Mouse (Mus musculus): ENCODE data around the gene Rbpms2. TPM values are rescaled to one million over a fixed set of nuclear protein-coding genes. Genes with fewer than 3 reads are reported as not detected.

Rbpms2 gene
- polyA plus RNA-seq, 2 experiments, result 10.3 to 19.3 TPM

GRCm38 (mm10) chr9:65586406-65587269 lies 42.8 kb upstream of the Rbpms2 start, which contains the start of gene Pif1:
Pif1 (plus strand) TSS chr9:65587160.
- WGBS, result 7% methylated on average over 28 of the region's 28 CpGs
- ATAC-seq (ENCODE audit: low FRiP score, low read depth), result peak; percentile 90

GRCm38 (mm10) chr9:65587270-65587572 lies 42.2 kb upstream of the Rbpms2 start:
- Histone ChIP-seq H3K4me1 (ENCODE audit: control insufficient read depth, insufficient read depth, low read length) (peaks cover 26% of the 10 kb centered on the region), H3K9me3 (ENCODE audit: control insufficient read depth, low read length) (no peaks in the 10 kb centered on the region), H3K4me3 (replicated peaks; ENCODE audit: low read length) (peak overlapping the region; percentile 56), H3K4me2 (replicated peaks; ENCODE audit: low read depth, low read length, severe bottlenecking) (peak overlapping the region; percentile 99), H3K9ac (ENCODE audit: low read depth, low read length, severe bottlenecking) (peak overlapping the region; percentile 69), H3K27me3 (ENCODE audit: control insufficient read depth, insufficient read depth, low read length) (no peaks in the 10 kb centered on the region), H3K36me3 (ENCODE audit: control insufficient read depth, insufficient read depth, low read length) (peaks cover 8% of the 10 kb centered on the region), H3K27ac (replicated peaks; ENCODE audit: low read depth, low read length) (no peak overlapping the region)
- DNase-seq (ENCODE audit: low spot score) (no peak), ATAC-seq (ENCODE audit: low FRiP score, low read depth) (no peak)
- no peak for TF ChIP-seq POLR2A (IDR thresholded peaks at IDR 0.05; ENCODE audit: borderline replicate concordance, extremely low read depth, insufficient read depth, insufficient read length)
- WGBS, result 0% methylated on average over 6 of the region's 6 CpGs

More at GRCm38 (mm10) chr9:65586406-65587269, 42.8 kb upstream of the Rbpms2 start, which contains the start of gene Pif1:
- Histone ChIP-seq H3K4me3 (replicated peaks; ENCODE audit: low read length) (peak within 1 kb of the TSS; percentile 56), H3K9me3 (ENCODE audit: control insufficient read depth, low read length) (no peaks in the 10 kb centered on the region), H3K36me3 (ENCODE audit: control insufficient read depth, insufficient read depth, low read length) (peaks cover 7% of the 10 kb centered on the region), H3K4me1 (ENCODE audit: control insufficient read depth, insufficient read depth, low read length) (peaks cover 26% of the 10 kb centered on the region), H3K27me3 (ENCODE audit: control insufficient read depth, insufficient read depth, low read length) (no peaks in the 10 kb centered on the region), H3K9ac (ENCODE audit: low read depth, low read length, severe bottlenecking) (peak within 1 kb of the TSS; percentile 69), H3K27ac (replicated peaks; ENCODE audit: low read depth, low read length) (no peak within 1 kb of the TSS), H3K4me2 (replicated peaks; ENCODE audit: low read depth, low read length, severe bottlenecking) (peak within 1 kb of the TSS; percentile 99)
- no peak for TF ChIP-seq POLR2A (IDR thresholded peaks at IDR 0.05; ENCODE audit: borderline replicate concordance, extremely low read depth, insufficient read depth, insufficient read length)
- DNase-seq (ENCODE audit: low spot score), result peak; percentile 95

- Histone ChIP-seq H3K9me3 (ENCODE audit: control insufficient read depth, low read length) (no peaks in the 10 kb centered on the region), H3K4me2 (replicated peaks; ENCODE audit: low read depth, low read length, severe bottlenecking) (peak overlapping the region; percentile 99), H3K27ac (replicated peaks; ENCODE audit: low read depth, low read length) (no peak overlapping the region), H3K4me3 (replicated peaks; ENCODE audit: low read length) (peak overlapping the region; percentile 56), H3K27me3 (ENCODE audit: control insufficient read depth, insufficient read depth, low read length) (no peaks in the 10 kb centered on the region), H3K36me3 (ENCODE audit: control insufficient read depth, insufficient read depth, low read length) (peaks cover 11% of the 10 kb centered on the region), H3K4me1 (ENCODE audit: control insufficient read depth, insufficient read depth, low read length) (peaks cover 26% of the 10 kb centered on the region), H3K9ac (ENCODE audit: low read depth, low read length, severe bottlenecking) (peak overlapping the region; percentile 69)
- DNase-seq (ENCODE audit: low spot score) (no peak), ATAC-seq (ENCODE audit: low FRiP score, low read depth) (no peak)
- under 1% methylated on average over 64 of the region's 64 CpGs for WGBS
- TF ChIP-seq POLR2A (IDR thresholded peaks at IDR 0.05; ENCODE audit: borderline replicate concordance, extremely low read depth, insufficient read depth, insufficient read length), result no peak
These were observed 41.7 kb upstream of the Rbpms2 start for GRCm38 (mm10) chr9:65587573-65588358.

- DNase-seq (ENCODE audit: low spot score) (no peak), ATAC-seq (ENCODE audit: low FRiP score, low read depth) (no peak)
- peaks cover 26% of the 10 kb centered on the region for H3K4me1 ChIP-seq (ENCODE audit: control insufficient read depth, insufficient read depth, low read length)
- H3K4me3 ChIP-seq (replicated peaks; ENCODE audit: low read length), result peak overlapping the region; percentile 56
- 89% methylated on average over 3 of the region's 3 CpGs for WGBS
- TF ChIP-seq POLR2A (IDR thresholded peaks at IDR 0.05; ENCODE audit: borderline replicate concordance, extremely low read depth, insufficient read depth, insufficient read length), result no peak
- H3K4me2 ChIP-seq (replicated peaks; ENCODE audit: low read depth, low read length, severe bottlenecking), result peak overlapping the region; percentile 99
- H3K9me3 ChIP-seq (ENCODE audit: control insufficient read depth, low read length), result no peaks in the 10 kb centered on the region
- H3K27ac ChIP-seq (replicated peaks; ENCODE audit: low read depth, low read length), result no peak overlapping the region
- 0 out of 2 replicates have a peak overlapping the region, but pooled peaks have one; percentile 69 for H3K9ac ChIP-seq (ENCODE audit: low read depth, low read length, severe bottlenecking)
- no peaks in the 10 kb centered on the region for H3K27me3 ChIP-seq (ENCODE audit: control insufficient read depth, insufficient read depth, low read length)
- peaks cover 23% of the 10 kb centered on the region for H3K36me3 ChIP-seq (ENCODE audit: control insufficient read depth, insufficient read depth, low read length)
These were observed 40.4 kb upstream of the Rbpms2 start for GRCm38 (mm10) chr9:65589091-65589490.

- Histone ChIP-seq H3K4me1 (ENCODE audit: control insufficient read depth, insufficient read depth, low read length) (peaks cover 16% of the 10 kb centered on the region), H3K36me3 (ENCODE audit: control insufficient read depth, insufficient read depth, low read length) (peaks cover 39% of the 10 kb centered on the region)
- no peak for ATAC-seq (ENCODE audit: low FRiP score, low read depth)
These were observed 36.7 kb upstream of the Rbpms2 start for GRCm38 (mm10) chr9:65592721-65593120.

More at GRCm38 (mm10) chr9:65592721-65593120, 36.7 kb upstream of the Rbpms2 start:
- H3K4me3 ChIP-seq (replicated peaks; ENCODE audit: low read length), result no peak overlapping the region
- H3K4me2 ChIP-seq (replicated peaks; ENCODE audit: low read depth, low read length, severe bottlenecking), result no peak overlapping the region
- 94% methylated on average over 3 of the region's 3 CpGs for WGBS
- no peak for TF ChIP-seq POLR2A (IDR thresholded peaks at IDR 0.05; ENCODE audit: borderline replicate concordance, extremely low read depth, insufficient read depth, insufficient read length)
- no peak overlapping the region for H3K9ac ChIP-seq (ENCODE audit: low read depth, low read length, severe bottlenecking)
- H3K27me3 ChIP-seq (ENCODE audit: control insufficient read depth, insufficient read depth, low read length), result no peaks in the 10 kb centered on the region
- H3K9me3 ChIP-seq (ENCODE audit: control insufficient read depth, low read length), result no peaks in the 10 kb centered on the region
- H3K27ac ChIP-seq (replicated peaks; ENCODE audit: low read depth, low read length), result no peak overlapping the region
- DNase-seq (ENCODE audit: low spot score), result no peak

All from limb, embryonic 14.5 days (tissue).